Mouse (Mus musculus) embryonic facial prominence, embryonic 14.5 days (tissue): ENCODE data around the gene Vasn. TPM values are rescaled to one million over a fixed set of nuclear protein-coding genes. Genes with fewer than 3 reads are reported as not detected.
A peak's percentile ranks its signal among the peaks of the same experiment; 100 is the strongest.

Experiments used
- ATAC-seq: fragments of 200-750 bp; cut with Nextera tagmentation; 2 replicates; pipeline ENCODE4 v1.8.0; 2017; ENCODE audit warnings: low read depth, moderate number of reproducible peaks, moderate TSS enrichment
- DNase-seq: peaks from one replicate; pipeline ENCODE4 v3.0.0-alpha.2; 2015; ENCODE audit warnings: low spot score
- H3K27ac ChIP-seq: fragments of 300-500 bp; sonication (generic); replicated peaks from 2 replicates; pipeline ENCODE4 v1.5.1; 2014; ENCODE audit warnings: low read depth, mild to moderate bottlenecking, low read length, moderate library complexity
- H3K27me3 ChIP-seq: fragments of 300-500 bp; sonication (generic); replicated peaks from 2 replicates; pipeline ENCODE4 v1.6.1; 2014; ENCODE audit warnings: low read length; ENCODE audit not compliant: control insufficient read depth, insufficient read depth
- H3K36me3 ChIP-seq: fragments of 300-500 bp; sonication (generic); 2 replicates; pipeline ENCODE4 v1.6.1; 2014; ENCODE audit warnings: low read length, mixed read lengths; ENCODE audit not compliant: control insufficient read depth, insufficient read depth
- H3K4me1 ChIP-seq: fragments of 300-500 bp; sonication (generic); 2 replicates; pipeline ENCODE4 v1.6.1; 2014; ENCODE audit warnings: antibody characterized with exemption, low read length; ENCODE audit not compliant: control insufficient read depth, insufficient read depth
- H3K4me2 ChIP-seq: fragments of 300-500 bp; sonication (generic); 2 replicates; pipeline ENCODE4 v1.6.1; 2014; ENCODE audit warnings: low read depth, mild to moderate bottlenecking, low read length, moderate library complexity, mixed read lengths
- H3K4me3 ChIP-seq: fragments of 300-500 bp; sonication (generic); 2 replicates; pipeline ENCODE4 v1.5.1; 2014; ENCODE audit warnings: low read depth, mild to moderate bottlenecking, low read length
- H3K9ac ChIP-seq: fragments of 300-500 bp; sonication (generic); 2 replicates; pipeline ENCODE4 v1.6.1; 2014; ENCODE audit warnings: low read depth, mild to moderate bottlenecking, low read length, moderate library complexity, mixed read lengths
- H3K9me3 ChIP-seq: fragments of 300-500 bp; sonication (generic); 2 replicates; pipeline ENCODE4 v1.6.1; 2016; ENCODE audit warnings: low read length; ENCODE audit not compliant: control insufficient read depth
- WGBS: fragments of 180-500 bp; shearing (Covaris S2); extraction: QIAGEN DNeasy Blood & Tissue Kit; methylation state at CpG from one replicate; pipeline ENCODE4 v1.1.7; 2014; 5-methylcytosine and 5-hydroxymethylcytosine counted together
- polyA plus RNA-seq: library from polyadenylated mRNA; unstranded; fragments of >200 nt; fragmentation: Nextera tagmentation; extraction: Ambion mirVana; gene quantifications from 2 replicates; pipeline ENCODE4 v1.2.1, GENCODE M21; 2014

Vasn gene
- polyA plus RNA-seq, 1 experiment from 2014 or later: 32.4 TPM

DNA sequence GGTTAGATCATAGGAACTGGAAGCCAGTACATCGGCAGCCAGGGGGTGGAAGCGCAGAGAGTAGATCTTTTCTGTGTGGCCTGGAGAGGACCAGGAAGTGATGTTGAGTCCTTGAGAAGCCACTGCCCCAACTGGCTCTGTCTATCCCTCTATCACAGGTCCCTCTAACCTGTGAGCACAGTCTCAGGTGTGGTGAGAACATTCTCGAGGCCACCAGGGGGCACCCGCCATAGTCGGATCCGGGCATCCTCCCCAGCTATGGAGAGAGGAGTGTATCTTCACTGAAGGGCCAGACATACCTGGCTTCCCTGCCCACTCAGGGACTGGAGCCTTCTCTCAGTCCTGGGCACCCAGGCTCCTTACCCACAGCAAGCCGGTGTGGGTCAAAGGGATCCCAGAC is 7.7 kb upstream of the Vasn start:
- Histone ChIP-seq H3K4me3 (no peak overlapping the region), H3K27me3 (no peaks in the 10 kb centered on the region), H3K4me1 (no peaks in the 10 kb centered on the region), H3K4me2 (no peak overlapping the region), H3K27ac (no peak overlapping the region), H3K9me3 (no peaks in the 10 kb centered on the region), H3K36me3 (peaks cover 5% of the 10 kb centered on the region; the same call in 1 of the 2 replicates), H3K9ac (no peak overlapping the region)
- DNase-seq (peak; percentile 59), ATAC-seq (peak; percentile 47; the same call in 1 of the 2 replicates)
- 43% methylated on average over 7 of the region's 7 CpGs for WGBS

DNA sequence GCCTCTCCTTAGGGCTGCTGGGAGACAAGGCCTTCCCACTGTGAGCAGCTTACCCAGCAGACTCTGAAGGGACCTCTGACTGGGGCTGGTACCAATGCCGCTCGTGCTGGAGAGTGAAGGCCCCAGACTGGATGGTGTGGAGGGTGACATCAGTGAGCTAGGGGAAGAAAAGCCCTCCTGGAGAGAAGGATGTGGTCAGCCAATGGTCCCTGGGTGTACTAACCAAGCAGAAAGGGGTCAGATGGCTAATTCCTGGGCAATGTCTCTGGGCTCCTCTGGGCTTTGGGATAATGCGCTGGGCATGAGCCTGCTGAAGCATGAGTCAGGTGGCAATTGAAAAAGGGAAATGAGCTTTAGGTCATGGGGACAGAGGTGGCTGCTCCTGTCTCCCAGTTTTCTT is 6.1 kb upstream of the Vasn start:
- Histone ChIP-seq H3K36me3 (no peaks in the 10 kb centered on the region; the same call in 1 of the 2 replicates), H3K9me3 (no peaks in the 10 kb centered on the region), H3K4me1 (no peaks in the 10 kb centered on the region), H3K4me2 (no peak overlapping the region), H3K4me3 (no peak overlapping the region), H3K9ac (no peak overlapping the region), H3K27ac (no peak overlapping the region), H3K27me3 (no peaks in the 10 kb centered on the region)
- DNase-seq: no peak
- 90% methylated on average over 3 of the region's 3 CpGs for WGBS
- ATAC-seq: no peak

DNA sequence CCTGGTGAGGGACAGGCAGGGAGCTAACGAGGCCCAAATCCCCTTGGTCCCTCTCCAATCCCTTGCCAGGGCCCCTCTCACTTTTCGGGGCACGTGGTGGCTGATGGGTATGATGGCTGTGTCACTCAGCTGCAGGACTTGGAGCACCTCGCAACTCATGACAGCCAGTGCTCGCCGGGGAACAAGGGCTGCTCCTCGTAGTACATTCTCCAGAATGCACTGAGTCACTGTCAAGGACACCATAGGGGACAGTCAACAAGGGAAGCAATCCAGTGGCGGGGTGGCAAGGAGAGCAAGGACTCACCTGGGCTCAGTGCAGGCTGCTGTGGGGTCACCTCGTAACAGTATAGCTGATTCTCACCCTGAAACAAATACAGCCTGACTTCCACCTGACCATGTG is 5.1 kb upstream of the Vasn start:
- H3K27ac ChIP-seq: no peak overlapping the region
- no peaks in the 10 kb centered on the region for H3K36me3 ChIP-seq
- no peak overlapping the region for H3K4me2 ChIP-seq
- 79% methylated on average over 9 of the region's 9 CpGs for WGBS
- H3K27me3 ChIP-seq: no peaks in the 10 kb centered on the region
- H3K4me1 ChIP-seq: no peaks in the 10 kb centered on the region
- ATAC-seq (no peak), DNase-seq (no peak)
- H3K9me3 ChIP-seq: no peaks in the 10 kb centered on the region
- no peak overlapping the region for H3K4me3 ChIP-seq
- H3K9ac ChIP-seq: no peak overlapping the region

DNA sequence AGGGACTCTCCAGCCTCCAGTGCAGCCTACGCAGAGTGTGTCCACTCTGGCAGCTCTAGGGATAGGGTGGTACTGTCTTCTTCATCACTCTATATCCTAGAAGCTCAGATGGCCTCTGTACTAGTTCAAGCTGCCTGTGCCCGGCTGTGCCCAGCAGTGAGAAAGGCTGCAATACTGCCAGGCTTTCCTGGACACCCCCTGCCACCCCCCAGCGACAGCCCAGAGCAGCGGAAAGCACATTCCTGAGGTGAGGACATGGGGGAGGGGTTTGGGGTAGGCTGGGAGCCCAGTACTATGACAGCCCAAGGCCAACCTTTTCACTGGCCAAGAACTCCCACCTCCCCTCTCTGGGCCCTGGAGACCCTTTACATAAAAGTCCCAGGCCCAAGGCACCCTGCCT is 4.0 kb upstream of the Vasn start:
- Histone ChIP-seq H3K27ac (no peak overlapping the region), H3K4me2 (no peak overlapping the region), H3K9ac (no peak overlapping the region), H3K4me3 (no peak overlapping the region), H3K27me3 (no peaks in the 10 kb centered on the region), H3K9me3 (no peaks in the 10 kb centered on the region), H3K36me3 (no peaks in the 10 kb centered on the region), H3K4me1 (peaks cover 3% of the 10 kb centered on the region)
- ATAC-seq (no peak), DNase-seq (no peak)
- WGBS: 59% methylated on average over 4 of the region's 4 CpGs

DNA sequence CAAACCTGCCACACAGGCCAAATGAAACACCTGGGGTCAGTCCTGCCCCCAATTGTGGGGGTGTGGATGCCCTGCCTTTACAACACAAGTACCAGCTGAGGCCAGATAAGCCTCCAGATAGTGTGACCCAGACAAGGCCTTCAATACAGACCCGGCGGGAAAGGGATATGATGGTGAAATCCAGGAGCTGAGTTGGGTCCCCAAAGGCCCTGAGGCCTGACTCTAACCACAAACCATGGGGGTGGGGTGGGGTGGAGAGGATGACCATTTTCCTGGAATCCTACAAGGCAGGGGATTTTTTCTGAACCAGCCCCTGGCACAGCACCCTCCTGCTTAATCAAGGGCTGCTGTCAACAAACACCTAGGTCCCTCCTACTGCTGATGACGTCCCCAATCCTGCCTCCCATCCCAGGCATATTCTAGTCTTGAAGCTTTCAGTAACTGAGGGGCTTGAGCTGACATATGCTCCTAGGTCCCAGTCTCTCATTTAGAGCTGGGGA is 800 bp upstream of the Vasn start:
- DNase-seq: no peak
- H3K9ac ChIP-seq: no peak overlapping the region
- ATAC-seq: no peak
- WGBS: 77% methylated on average over 3 of the region's 3 CpGs
- no peaks in the 10 kb centered on the region for H3K27me3 ChIP-seq
- H3K4me1 ChIP-seq: peaks cover 34% of the 10 kb centered on the region
- no peak overlapping the region for H3K27ac ChIP-seq
- H3K36me3 ChIP-seq: peaks cover 7% of the 10 kb centered on the region
- H3K4me3 ChIP-seq: no peak overlapping the region
- H3K9me3 ChIP-seq: no peaks in the 10 kb centered on the region
- no peak overlapping the region for H3K4me2 ChIP-seq

DNA sequence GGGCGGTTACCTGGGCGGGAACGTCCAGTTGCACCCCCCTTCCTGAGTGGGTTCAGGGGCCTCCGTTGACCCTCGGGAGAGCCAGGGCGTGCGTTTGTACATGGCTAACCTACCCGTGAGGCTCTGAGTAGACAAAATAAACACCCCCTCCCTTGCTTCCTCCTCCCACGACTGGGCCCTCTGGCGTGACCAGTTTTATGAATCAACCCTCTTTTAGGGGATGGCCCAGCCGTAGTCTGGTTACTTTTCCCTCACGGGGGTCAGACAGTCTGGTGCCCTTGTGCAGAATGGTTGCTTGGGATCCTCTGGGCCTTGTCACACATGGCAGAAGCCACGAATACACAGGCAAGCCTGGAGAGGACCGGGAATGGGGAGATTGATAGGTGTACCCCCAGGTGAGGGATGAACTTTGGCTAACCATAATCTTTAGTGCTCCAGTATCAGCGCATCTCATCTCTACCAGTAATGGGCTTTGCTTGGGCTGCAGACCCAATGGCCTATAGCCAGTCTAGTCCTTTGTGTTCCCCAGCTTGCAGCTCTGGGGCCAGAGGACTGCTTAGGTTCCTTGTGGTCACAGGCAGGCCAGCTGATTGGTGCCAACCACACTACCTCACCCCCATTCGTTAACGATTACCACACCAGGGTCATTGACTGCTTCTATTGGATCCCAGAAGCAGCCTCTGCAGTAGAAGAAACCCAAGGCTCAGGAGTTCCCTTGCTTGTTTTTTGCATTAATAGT is 695 bp downstream of the Vasn start:
- peak overlapping the region; percentile 66 for H3K4me2 ChIP-seq
- ATAC-seq: peak; percentile 15
- peak; percentile 53 for DNase-seq
- 5% methylated on average over 14 of the region's 17 CpGs for WGBS
- H3K4me3 ChIP-seq: peak overlapping the region; percentile 64
- H3K36me3 ChIP-seq: peaks cover 16% of the 10 kb centered on the region
- H3K27me3 ChIP-seq: no peaks in the 10 kb centered on the region
- H3K4me1 ChIP-seq: peaks cover 38% of the 10 kb centered on the region
- H3K27ac ChIP-seq: peak overlapping the region; percentile 77
- no peaks in the 10 kb centered on the region for H3K9me3 ChIP-seq
- peak overlapping the region; percentile 75 for H3K9ac ChIP-seq

DNA sequence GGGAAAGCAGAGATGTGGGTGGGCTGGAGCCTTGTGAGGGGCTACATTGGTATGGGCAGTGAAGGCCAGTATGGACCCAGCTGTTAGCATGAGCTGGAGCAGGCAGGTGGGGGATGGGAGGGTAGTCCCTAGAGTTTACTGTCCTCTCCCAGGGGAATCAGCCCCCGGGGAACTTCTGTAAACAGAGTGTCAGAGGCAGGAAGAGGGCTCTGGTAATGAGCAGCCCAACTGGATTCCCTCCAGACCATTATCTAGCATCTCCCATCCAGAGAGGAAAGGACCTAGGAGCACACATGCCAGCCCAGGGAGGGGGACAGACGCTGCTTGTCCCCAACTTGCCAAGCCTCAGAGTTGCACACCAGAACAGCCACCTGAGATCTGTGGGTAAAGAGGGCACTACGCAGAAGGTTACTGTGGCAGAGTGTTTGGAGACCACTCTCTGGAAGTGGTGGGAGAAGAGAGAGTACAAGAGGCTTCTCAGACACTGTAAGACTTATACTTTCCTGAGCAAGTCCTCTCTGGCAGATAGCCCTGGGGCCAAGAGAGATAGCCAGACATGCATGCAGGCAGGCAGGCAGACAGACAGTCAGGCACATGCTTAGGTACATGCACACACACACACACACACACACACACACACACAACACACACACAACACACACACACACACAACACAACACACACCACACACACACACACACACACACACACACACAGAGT is 1.5 kb downstream of the Vasn start:
- H3K4me2 ChIP-seq: peak overlapping the region; percentile 66
- H3K27me3 ChIP-seq: no peaks in the 10 kb centered on the region
- H3K9ac ChIP-seq: peak overlapping the region; percentile 75
- 30% methylated on average over 3 of the region's 3 CpGs for WGBS
- H3K4me3 ChIP-seq: peak overlapping the region; percentile 64
- peaks cover 40% of the 10 kb centered on the region for H3K4me1 ChIP-seq
- peak overlapping the region; percentile 77 for H3K27ac ChIP-seq
- H3K36me3 ChIP-seq: peaks cover 16% of the 10 kb centered on the region
- DNase-seq (no peak), ATAC-seq (no peak)
- H3K9me3 ChIP-seq: no peaks in the 10 kb centered on the region

DNA sequence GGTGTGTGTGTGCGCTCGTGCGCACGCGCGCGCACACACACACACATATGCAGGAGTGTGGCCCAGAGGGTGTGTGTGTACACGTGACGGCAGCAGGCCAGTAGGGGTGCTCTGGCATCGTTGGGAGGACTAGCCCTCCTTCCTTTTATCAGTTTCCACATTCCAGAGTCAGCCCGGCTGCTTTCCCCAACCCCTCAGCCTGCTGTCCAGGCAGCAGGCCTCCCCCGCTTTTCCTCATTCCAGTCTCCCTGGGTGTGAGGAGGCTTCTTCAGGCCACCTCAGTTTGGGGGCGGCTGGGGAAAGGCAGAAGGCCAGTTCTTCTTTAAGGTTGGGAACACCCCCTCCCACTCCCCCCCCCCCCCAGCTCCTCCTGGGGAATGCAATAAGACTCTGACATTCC is 2.4 kb downstream of the Vasn start:
- H3K4me1 ChIP-seq: peaks cover 49% of the 10 kb centered on the region
- peak overlapping the region; percentile 51 for H3K9ac ChIP-seq
- H3K27me3 ChIP-seq: no peaks in the 10 kb centered on the region
- DNase-seq (peak; percentile 90), ATAC-seq (peak; percentile 53)
- peak overlapping the region; percentile 77 for H3K27ac ChIP-seq
- H3K9me3 ChIP-seq: no peaks in the 10 kb centered on the region
- peak overlapping the region; percentile 64 for H3K4me3 ChIP-seq
- peaks cover 16% of the 10 kb centered on the region for H3K36me3 ChIP-seq
- WGBS: 20% methylated on average over 12 of the region's 13 CpGs
- H3K4me2 ChIP-seq: peak overlapping the region; percentile 66
